Mouse (Mus musculus): ENCODE measurements around the gene Edn3. TPM values are rescaled to one million over a fixed set of nuclear protein-coding genes. Genes with fewer than 3 reads are reported as not detected.

Gene Edn3
- polyA plus RNA-seq, 1 experiment, result 0.07 TPM

- no peaks in the 10 kb centered on the region for H3K4me1 ChIP-seq (ENCODE audit: control insufficient read depth, insufficient read depth, low read length)
- H3K27ac ChIP-seq (ENCODE audit: control insufficient read depth, insufficient read depth, low read depth, low read length), result no peak overlapping the region
- TF ChIP-seq CTCF (IDR thresholded peaks at IDR 0.05; ENCODE audit: control insufficient read depth, insufficient read depth, insufficient replicate concordance, low read depth, low read length) (no peak), POLR2A (IDR thresholded peaks at IDR 0.05; ENCODE audit: control insufficient read depth, low read depth, low read length) (no peak)
- no peak overlapping the region for H3K4me3 ChIP-seq (ENCODE audit: control insufficient read depth, low read depth, low read length)
- H3K27me3 ChIP-seq (ENCODE audit: control insufficient read depth, insufficient read depth, low read length), result no peaks in the 10 kb centered on the region
- H3K36me3 ChIP-seq (ENCODE audit: control insufficient read depth, insufficient read depth, low read length), result no peaks in the 10 kb centered on the region
Measured at GRCm38 (mm10) chr2:174768891-174769528, 8.6 kb downstream of the Edn3 start.

- Histone ChIP-seq H3K27ac (ENCODE audit: control insufficient read depth, insufficient read depth, low read depth, low read length) (no peak overlapping the region), H3K27me3 (ENCODE audit: control insufficient read depth, insufficient read depth, low read length) (no peaks in the 10 kb centered on the region), H3K36me3 (ENCODE audit: control insufficient read depth, insufficient read depth, low read length) (no peaks in the 10 kb centered on the region), H3K4me1 (ENCODE audit: control insufficient read depth, insufficient read depth, low read length) (no peaks in the 10 kb centered on the region), H3K4me3 (ENCODE audit: control insufficient read depth, low read depth, low read length) (no peak overlapping the region)
- no peak for TF ChIP-seq CTCF (IDR thresholded peaks at IDR 0.05; ENCODE audit: control insufficient read depth, insufficient read depth, insufficient replicate concordance, low read depth, low read length)
- TF ChIP-seq POLR2A (IDR thresholded peaks at IDR 0.05; ENCODE audit: control insufficient read depth, low read depth, low read length), result no peak
Measured at GRCm38 (mm10) chr2:174774177-174775111, 14.0 kb downstream of the Edn3 start.

- Histone ChIP-seq H3K4me1 (ENCODE audit: control insufficient read depth, insufficient read depth, low read length) (no peaks in the 10 kb centered on the region), H3K4me3 (ENCODE audit: control insufficient read depth, low read depth, low read length) (no peak overlapping the region), H3K27ac (ENCODE audit: control insufficient read depth, insufficient read depth, low read depth, low read length) (no peak overlapping the region), H3K27me3 (ENCODE audit: control insufficient read depth, insufficient read depth, low read length) (no peaks in the 10 kb centered on the region), H3K36me3 (ENCODE audit: control insufficient read depth, insufficient read depth, low read length) (no peaks in the 10 kb centered on the region)
- TF ChIP-seq CTCF (IDR thresholded peaks at IDR 0.05; ENCODE audit: control insufficient read depth, insufficient read depth, insufficient replicate concordance, low read depth, low read length), result no peak
Measured at GRCm38 (mm10) chr2:174782016-174782415, 21.6 kb downstream of the Edn3 start.

- Histone ChIP-seq H3K27ac (ENCODE audit: control insufficient read depth, insufficient read depth, low read depth, low read length) (no peak overlapping the region), H3K4me1 (ENCODE audit: control insufficient read depth, insufficient read depth, low read length) (no peaks in the 10 kb centered on the region)
- TF ChIP-seq CTCF (IDR thresholded peaks at IDR 0.05; ENCODE audit: control insufficient read depth, insufficient read depth, insufficient replicate concordance, low read depth, low read length) (no peak), POLR2A (IDR thresholded peaks at IDR 0.05; ENCODE audit: control insufficient read depth, low read depth, low read length) (no peak)
Measured at GRCm38 (mm10) chr2:174782880-174783279, 22.5 kb downstream of the Edn3 start.

GRCm38 (mm10) chr2:174788830-174789229 is 28.4 kb downstream of the Edn3 start:
- Histone ChIP-seq H3K36me3 (ENCODE audit: control insufficient read depth, insufficient read depth, low read length) (no peaks in the 10 kb centered on the region), H3K4me1 (ENCODE audit: control insufficient read depth, insufficient read depth, low read length) (no peaks in the 10 kb centered on the region), H3K27ac (ENCODE audit: control insufficient read depth, insufficient read depth, low read depth, low read length) (no peak overlapping the region), H3K27me3 (ENCODE audit: control insufficient read depth, insufficient read depth, low read length) (no peaks in the 10 kb centered on the region), H3K4me3 (ENCODE audit: control insufficient read depth, low read depth, low read length) (no peak overlapping the region)
- TF ChIP-seq CTCF (IDR thresholded peaks at IDR 0.05; ENCODE audit: control insufficient read depth, insufficient read depth, insufficient replicate concordance, low read depth, low read length), result no peak
- TF ChIP-seq POLR2A (IDR thresholded peaks at IDR 0.05; ENCODE audit: control insufficient read depth, low read depth, low read length), result no peak

More at GRCm38 (mm10) chr2:174782880-174783279, 22.5 kb downstream of the Edn3 start:
- no peak overlapping the region for H3K4me3 ChIP-seq (ENCODE audit: control insufficient read depth, low read depth, low read length)
- H3K36me3 ChIP-seq (ENCODE audit: control insufficient read depth, insufficient read depth, low read length), result no peaks in the 10 kb centered on the region
- no peaks in the 10 kb centered on the region for H3K27me3 ChIP-seq (ENCODE audit: control insufficient read depth, insufficient read depth, low read length)

DNA sequence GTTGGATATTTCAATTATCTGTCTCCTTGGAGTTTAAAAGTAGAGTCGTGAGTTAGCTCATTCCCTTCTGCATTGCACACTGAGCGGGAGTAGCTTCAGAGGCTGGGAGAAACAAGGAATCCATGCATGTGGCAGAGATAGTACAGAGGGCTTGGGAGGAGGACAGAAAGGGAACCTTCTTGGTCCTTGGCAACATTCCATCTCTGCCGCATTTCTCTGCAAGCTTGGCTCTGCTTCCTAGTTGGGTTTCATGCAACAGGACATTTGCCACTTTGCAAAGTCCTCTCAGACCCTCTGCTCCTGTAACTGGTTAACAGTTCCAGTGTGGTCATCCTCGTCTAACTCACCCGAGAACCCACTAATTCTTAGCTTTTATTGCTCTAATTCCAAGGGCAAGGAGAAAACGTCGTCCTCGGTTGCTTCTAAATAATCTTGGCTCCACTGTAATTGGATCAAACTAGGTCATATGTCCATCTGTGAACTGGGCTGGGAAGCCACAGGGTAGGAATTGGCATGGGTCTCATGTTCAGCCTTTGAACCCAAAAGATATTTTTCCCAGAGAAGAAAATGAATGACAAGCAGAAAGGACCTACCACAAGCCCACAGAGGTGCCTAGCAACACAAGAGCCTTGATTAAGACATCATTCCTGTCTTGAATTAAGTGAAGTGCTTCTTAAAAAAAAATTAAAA is 32.2 kb downstream of the Edn3 start:
- TF ChIP-seq POLR2A (IDR thresholded peaks at IDR 0.05; ENCODE audit: control insufficient read depth, low read depth, low read length) (no peak), CTCF (IDR thresholded peaks at IDR 0.05; ENCODE audit: control insufficient read depth, insufficient read depth, insufficient replicate concordance, low read depth, low read length) (no peak)
- H3K36me3 ChIP-seq (ENCODE audit: control insufficient read depth, insufficient read depth, low read length), result no peaks in the 10 kb centered on the region
- H3K4me1 ChIP-seq (ENCODE audit: control insufficient read depth, insufficient read depth, low read length), result no peaks in the 10 kb centered on the region
- no peaks in the 10 kb centered on the region for H3K27me3 ChIP-seq (ENCODE audit: control insufficient read depth, insufficient read depth, low read length)
- H3K4me3 ChIP-seq (ENCODE audit: control insufficient read depth, low read depth, low read length), result no peak overlapping the region
- no peak overlapping the region for H3K27ac ChIP-seq (ENCODE audit: control insufficient read depth, insufficient read depth, low read depth, low read length)

DNA sequence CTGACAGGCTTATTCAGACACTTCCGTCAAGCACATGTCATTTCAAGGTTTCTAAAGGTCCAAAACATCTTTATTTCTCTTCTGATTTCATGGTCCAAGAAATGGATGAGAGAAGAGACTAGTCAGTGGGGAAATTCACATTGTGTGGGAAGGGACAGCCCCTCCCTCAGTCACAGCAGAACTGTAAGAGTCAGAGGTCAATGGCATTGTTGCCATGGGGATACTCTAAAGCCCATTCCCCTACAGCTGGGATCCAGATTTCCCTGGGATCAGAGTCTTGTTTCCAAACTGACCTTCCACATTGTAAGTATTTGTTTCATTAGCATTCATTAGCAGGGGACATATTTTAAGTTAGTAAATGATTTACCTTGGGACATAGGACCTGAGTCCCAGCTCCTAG is 32.8 kb downstream of the Edn3 start:
- no peak overlapping the region for H3K27ac ChIP-seq (ENCODE audit: control insufficient read depth, insufficient read depth, low read depth, low read length)
- TF ChIP-seq POLR2A (IDR thresholded peaks at IDR 0.05; ENCODE audit: control insufficient read depth, low read depth, low read length), result no peak
- TF ChIP-seq CTCF (IDR thresholded peaks at IDR 0.05; ENCODE audit: control insufficient read depth, insufficient read depth, insufficient replicate concordance, low read depth, low read length), result no peak
- no peaks in the 10 kb centered on the region for H3K36me3 ChIP-seq (ENCODE audit: control insufficient read depth, insufficient read depth, low read length)
- no peaks in the 10 kb centered on the region for H3K27me3 ChIP-seq (ENCODE audit: control insufficient read depth, insufficient read depth, low read length)
- H3K4me3 ChIP-seq (ENCODE audit: control insufficient read depth, low read depth, low read length), result no peak overlapping the region
- no peaks in the 10 kb centered on the region for H3K4me1 ChIP-seq (ENCODE audit: control insufficient read depth, insufficient read depth, low read length)
